Mouse (Mus musculus) CH12F3 (cell line): ENCODE data around the gene Ece1.
"Not testable (repeated sequence)": the region's sequence is repeated elsewhere in the genome, so short reads cannot be mapped to it uniquely, and the experiment has no call there.

ENCODE experiments used
- in situ Hi-C: fragments of 300-500 bp; cut with MboI; formaldehyde crosslinking; loops from 2 replicates; pipeline ENCODE4 v1.14.3; 2020; ENCODE audit warnings: low sequenced_read_pairs

The Ece1 gene

GRCm38 (mm10) chr4:137970623-137971199, 108.7 kb downstream of the Ece1 start:
- in situ Hi-C loops, result not testable (repeated sequence)

- in situ Hi-C loops, result not testable (repeated sequence)
Measured at GRCm38 (mm10) chr4:137974856-137975432, 112.9 kb downstream of the Ece1 start.

- in situ Hi-C loops, result not testable (repeated sequence)
Measured at GRCm38 (mm10) chr4:137979066-137979644, 117.1 kb downstream of the Ece1 start.

- in situ Hi-C loops, result no loop called here
Measured at GRCm38 (mm10) chr4:137982869-137983268, 120.8 kb downstream of the Ece1 start.

DNA sequence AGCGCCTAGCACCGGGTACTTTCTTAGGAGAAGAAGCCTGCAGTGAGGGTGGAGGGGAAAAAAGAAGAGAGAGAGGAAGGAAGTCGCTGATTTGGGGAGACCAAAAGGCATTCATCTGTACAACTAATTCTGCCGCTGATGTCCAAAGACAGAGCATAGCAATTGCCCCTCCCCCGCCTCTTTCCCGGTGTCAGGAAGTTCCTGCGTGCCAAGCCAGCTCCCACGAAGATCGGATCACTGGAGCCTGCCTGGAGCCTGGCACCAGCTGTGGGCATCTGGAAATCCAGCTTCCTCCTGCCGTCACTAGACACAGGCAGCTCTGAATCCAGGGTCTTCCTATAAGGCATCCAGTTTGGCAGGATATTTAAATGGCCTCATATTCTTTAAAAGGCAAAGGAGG, 122.2 kb downstream of the Ece1 start:
- in situ Hi-C loops, result no loop called here

DNA sequence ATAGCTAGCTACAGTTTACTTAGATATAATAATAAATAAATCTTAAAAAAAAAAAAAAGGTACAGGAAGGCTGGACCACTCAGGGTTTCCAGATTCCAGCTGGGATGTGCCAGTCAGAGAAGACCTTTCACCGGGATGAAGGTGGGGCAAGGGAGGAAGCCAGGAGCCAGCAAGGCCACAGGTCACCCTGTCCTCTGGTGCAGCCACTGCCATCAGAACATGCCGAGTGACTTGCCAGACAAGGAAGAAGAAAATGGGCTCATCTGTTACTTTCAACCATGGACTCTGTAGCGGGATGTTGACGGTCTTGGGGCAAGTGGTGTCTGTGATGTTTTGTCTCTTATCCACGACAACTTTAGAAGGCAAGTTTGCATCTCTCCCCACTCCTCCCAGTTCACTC, 122.7 kb downstream of the Ece1 start:
- in situ Hi-C loops, result no loop called here

DNA sequence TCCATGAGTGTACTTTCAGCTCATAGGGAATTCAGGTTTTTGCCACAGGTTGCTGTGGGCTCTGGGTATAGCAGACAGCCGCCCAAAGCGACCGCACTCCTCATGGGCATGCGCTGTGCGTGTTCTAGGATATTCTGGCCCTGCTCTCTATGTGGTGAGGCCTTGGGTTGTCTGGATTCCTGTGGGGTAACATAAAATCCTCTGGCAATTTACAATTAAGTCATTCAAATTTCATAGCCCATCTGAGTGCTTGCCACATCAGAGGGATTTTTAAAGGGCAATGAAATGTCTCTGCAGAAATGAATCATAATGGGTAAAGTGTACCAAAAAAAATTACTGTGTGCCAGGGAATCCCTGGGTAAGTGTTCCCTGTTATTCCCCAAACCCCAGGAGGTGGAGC, 127.4 kb downstream of the Ece1 start:
- in situ Hi-C loops, result no loop called here

GRCm38 (mm10) chr4:137990433-137990832, 128.4 kb downstream of the Ece1 start:
- in situ Hi-C loops, result no loop called here

GRCm38 (mm10) chr4:137991240-137991639, 129.2 kb downstream of the Ece1 start:
- in situ Hi-C loops, result no loop called here

- in situ Hi-C loops, result no loop called here
Measured at GRCm38 (mm10) chr4:137992890-137993289, 130.9 kb downstream of the Ece1 start, which contains the start of gene Eif4g3. Gene Eif4g3 (plus strand): TSS chr4:137993022.

DNA sequence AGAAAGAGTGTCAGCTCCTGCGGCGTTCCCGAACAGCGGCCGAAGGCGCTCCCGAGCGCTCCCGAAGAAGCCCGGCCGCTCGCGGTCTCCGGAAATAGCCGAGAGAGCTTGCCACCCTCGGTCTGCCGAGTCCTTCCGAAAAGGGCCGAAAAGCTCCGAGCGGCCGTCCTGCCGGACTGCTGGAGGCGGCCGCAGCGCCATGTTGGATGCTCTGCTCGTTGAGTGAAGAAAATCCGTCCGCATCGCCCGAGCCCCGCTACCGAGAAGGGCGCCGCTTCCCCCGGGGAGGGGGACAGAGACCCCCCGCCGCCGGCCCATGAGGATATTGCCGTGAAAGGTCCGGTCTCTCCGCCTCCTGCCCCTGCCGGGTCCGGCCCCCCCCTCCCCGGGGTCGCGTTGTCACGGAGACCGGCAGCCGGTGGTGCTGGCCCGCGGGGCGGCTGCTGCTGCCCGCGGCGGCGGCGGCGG, 131.3 kb downstream of the Ece1 start:
- in situ Hi-C loops, result no loop called here

GRCm38 (mm10) chr4:137993821-137994561, 132.0 kb downstream of the Ece1 start:
- in situ Hi-C loops, result no loop called here

GRCm38 (mm10) chr4:137994562-137995336, 132.7 kb downstream of the Ece1 start:
- in situ Hi-C loops, result no loop called here

DNA sequence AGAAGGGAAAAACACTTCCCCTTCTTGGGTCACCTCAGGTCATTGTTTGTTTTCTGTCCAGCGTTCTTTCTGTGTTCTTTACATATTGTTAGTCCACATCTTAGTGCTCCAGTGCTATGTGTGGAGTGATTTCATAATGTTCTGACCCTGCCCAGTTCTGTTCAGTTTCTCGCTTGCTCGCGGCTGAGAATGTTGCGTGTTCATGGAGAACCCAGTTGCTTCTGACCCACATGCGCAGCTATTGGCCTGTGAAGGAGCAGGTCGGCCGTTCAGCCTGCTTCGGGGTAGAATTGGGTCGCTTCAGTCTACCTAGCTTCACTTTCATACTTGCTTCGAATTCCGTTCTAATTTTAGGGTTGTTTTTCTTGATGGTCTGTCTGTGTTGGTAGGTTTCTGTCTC, 133.4 kb downstream of the Ece1 start:
- in situ Hi-C loops, result no loop called here

- in situ Hi-C loops, result no loop called here
Measured at GRCm38 (mm10) chr4:137998232-137998631, 136.2 kb downstream of the Ece1 start.

GRCm38 (mm10) chr4:138000682-138001081, 138.6 kb downstream of the Ece1 start:
- in situ Hi-C loops, result no loop called here

- in situ Hi-C loops, result no loop called here
Measured at GRCm38 (mm10) chr4:138003909-138004610, 142.0 kb downstream of the Ece1 start.

DNA sequence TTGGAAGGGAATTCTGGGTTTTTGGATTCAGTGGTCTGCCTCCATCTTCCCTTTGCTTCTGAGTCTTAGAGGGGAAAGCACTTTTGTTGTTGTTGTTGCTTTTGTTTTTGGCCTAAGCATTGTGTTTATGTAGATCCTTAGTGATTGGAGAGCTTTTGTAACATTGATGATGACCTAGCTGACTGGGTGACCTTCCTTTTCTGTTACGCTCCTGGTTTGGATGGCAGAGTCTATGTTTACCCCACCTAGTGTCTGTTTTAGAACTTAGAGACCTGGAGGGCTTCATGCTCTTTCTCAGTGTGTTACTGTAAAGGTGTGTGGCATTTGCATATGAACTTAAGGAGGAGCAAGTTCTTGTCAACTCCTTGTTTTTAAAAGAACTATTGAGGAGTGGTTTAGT, 143.7 kb downstream of the Ece1 start:
- in situ Hi-C loops, result no loop called here

DNA sequence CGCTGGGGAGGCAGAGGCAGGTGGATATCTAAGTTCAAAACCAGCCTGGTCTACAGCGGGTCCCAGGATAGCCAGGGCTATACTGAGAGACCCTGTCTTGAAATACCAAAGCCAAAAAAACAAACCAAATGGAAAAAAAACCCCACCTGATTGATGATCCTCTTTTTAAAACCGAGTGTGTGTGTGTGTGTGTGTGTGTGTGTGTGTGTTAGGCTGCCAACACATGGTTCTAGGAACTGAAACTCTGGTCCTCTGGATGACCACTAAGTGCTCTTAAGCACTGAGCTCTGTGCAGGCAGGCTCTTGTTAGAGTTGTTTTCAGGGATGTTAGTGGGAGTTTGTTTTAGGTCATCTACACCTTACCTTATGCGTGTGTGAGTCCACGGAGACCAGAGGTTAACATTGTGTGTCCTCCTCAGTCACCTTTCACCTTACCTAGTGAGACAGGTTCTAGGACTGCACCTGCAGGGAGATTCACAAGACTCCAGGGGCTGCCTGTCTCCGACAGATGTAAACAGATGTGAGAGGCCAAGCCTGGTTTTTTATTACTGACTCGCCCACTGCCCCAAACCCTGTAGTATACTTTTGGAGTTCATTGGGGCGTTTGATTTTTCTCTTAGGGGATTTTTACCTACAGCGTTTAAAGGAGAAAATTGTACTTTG, 145.0 kb downstream of the Ece1 start:
- in situ Hi-C loops, result no loop called here

- in situ Hi-C loops, result no loop called here
Measured at GRCm38 (mm10) chr4:138008646-138009045, 146.6 kb downstream of the Ece1 start.
